Mouse (Mus musculus) monocyte, adult 2 months (primary cell): ENCODE measurements around the gene Fbxo8.

Experiments
- DNase-seq, 2 experiments: peaks; one replicate each; pipeline ENCODE4 v3.0.0; 2022; ENCODE audit warnings: low spot score in 2 of 2, low read depth in 1 of 2

The Fbxo8 gene

GRCm38 (mm10) chr8:56606481-56606880 lies 55.6 kb downstream of the Fbxo8 start:
- DNase-seq = no peak

GRCm38 (mm10) chr8:56611736-56612135 lies 60.8 kb downstream of the Fbxo8 start:
- DNase-seq = no peak

- no peak for DNase-seq
Observed at GRCm38 (mm10) chr8:56614235-56614634, 63.3 kb downstream of the Fbxo8 start.

- DNase-seq = no peak
Observed at GRCm38 (mm10) chr8:56615005-56615404, 64.1 kb downstream of the Fbxo8 start.

- DNase-seq = peak in 1 of 2 experiments; percentile 26
Observed at GRCm38 (mm10) chr8:56616260-56616659, 65.4 kb downstream of the Fbxo8 start.

- no peak for DNase-seq
Observed at GRCm38 (mm10) chr8:56617271-56617670, 66.4 kb downstream of the Fbxo8 start.

GRCm38 (mm10) chr8:56619056-56619455 lies 68.2 kb downstream of the Fbxo8 start:
- DNase-seq = no peak

- DNase-seq = no peak
Observed at GRCm38 (mm10) chr8:56619571-56619970, 68.7 kb downstream of the Fbxo8 start.

- no peak for DNase-seq
Observed at GRCm38 (mm10) chr8:56620691-56621090, 69.8 kb downstream of the Fbxo8 start.

- no peak for DNase-seq
Observed at GRCm38 (mm10) chr8:56621093-56621492, 70.2 kb downstream of the Fbxo8 start.

- DNase-seq = no peak
Observed at GRCm38 (mm10) chr8:56622470-56623024, 71.7 kb downstream of the Fbxo8 start.

- DNase-seq = no peak
Observed at GRCm38 (mm10) chr8:56623346-56623745, 72.5 kb downstream of the Fbxo8 start.

- no peak for DNase-seq
Observed at GRCm38 (mm10) chr8:56629160-56629559, 78.3 kb downstream of the Fbxo8 start.

GRCm38 (mm10) chr8:56639277-56639676 lies 88.4 kb downstream of the Fbxo8 start:
- DNase-seq = no peak
